Mouse (Mus musculus) liver, embryonic 14.5 days (tissue): ENCODE measurements around the gene Yap1. TPM values are rescaled to one million over a fixed set of nuclear protein-coding genes. Genes with fewer than 3 reads are reported as not detected.

Experiments used
- ATAC-seq: fragments of 200-750 bp; cut with Nextera tagmentation; 2 replicates; pipeline ENCODE4 v1.8.0; 2017; ENCODE audit warnings: moderate number of reproducible peaks, mild to moderate bottlenecking, moderate library complexity; ENCODE audit not compliant: insufficient read depth
- DNase-seq, 3 experiments: peaks; one replicate each; pipeline ENCODE4 v3.0.0-alpha.2; 2012 to 2013; ENCODE audit warnings: low read depth in 3 of 3, low spot score in 3 of 3
- H3K27ac ChIP-seq: fragments of 300-500 bp; sonication (generic); 2 replicates; pipeline ENCODE4 v1.5.1; 2014; ENCODE audit warnings: moderate library complexity, mild to moderate bottlenecking, control low read depth, inconsistent platforms
- H3K27me3 ChIP-seq: fragments of 300-500 bp; sonication (generic); 2 replicates; pipeline ENCODE4 v1.6.1; 2014; ENCODE audit warnings: mild to moderate bottlenecking, low read length, moderate library complexity; ENCODE audit not compliant: control insufficient read depth, insufficient read depth
- H3K36me3 ChIP-seq: fragments of 300-500 bp; sonication (generic); replicated peaks from 2 replicates; pipeline ENCODE4 v1.6.1; 2014; ENCODE audit warnings: low read depth; ENCODE audit not compliant: control insufficient read depth, insufficient read depth
- H3K4me1 ChIP-seq, 2 experiments: fragments of 200-500 bp in 1 of 2; fragments of 300-500 bp in 1 of 2; sonication (generic) in 1 of 2; replicated peaks; 2 replicates each; pipeline ENCODE4 v1.6.1; 2012 to 2014; ENCODE audit warnings: antibody characterized with exemption in 1 of 2, inconsistent platforms in 1 of 2, low read length in 1 of 2; ENCODE audit not compliant: control insufficient read depth in 2 of 2, insufficient read depth in 2 of 2
- H3K4me2 ChIP-seq: fragments of 300-500 bp; sonication (generic); 2 replicates; pipeline ENCODE4 v1.6.1; 2014; ENCODE audit warnings: low read depth, mild to moderate bottlenecking, control low read depth, moderate library complexity
- H3K4me3 ChIP-seq, 2 experiments: fragments of 200-500 bp in 1 of 2; fragments of 300-500 bp in 1 of 2; sonication (generic) in 1 of 2; 2 replicates each; pipeline ENCODE4 v1.5.1; 2012 to 2014; ENCODE audit warnings: low read depth in 2 of 2, low read length in 2 of 2, mild to moderate bottlenecking in 2 of 2, control low read depth in 1 of 2, inconsistent platforms in 1 of 2, moderate library complexity in 1 of 2; ENCODE audit not compliant: insufficient read depth in 1 of 2
- H3K9ac ChIP-seq: fragments of 300-500 bp; sonication (generic); replicated peaks from 2 replicates; pipeline ENCODE4 v1.6.1; 2014; ENCODE audit warnings: mild to moderate bottlenecking, control low read depth, moderate library complexity
- H3K9me3 ChIP-seq: fragments of 300-500 bp; sonication (generic); 2 replicates; pipeline ENCODE4 v1.6.1; 2016; ENCODE audit warnings: low read length, mixed read lengths; ENCODE audit not compliant: control insufficient read depth
- CTCF ChIP-seq: IDR thresholded peaks from 2 replicates; pipeline ENCODE4 v1.5.1; 2016; ENCODE audit warnings: antibody characterized with exemption, low read depth, control low read depth
- EP300 ChIP-seq: IDR thresholded peaks from 2 replicates; pipeline ENCODE4 v1.6.1; 2016; ENCODE audit warnings: antibody characterized with exemption, low read depth
- WGBS: fragments of 180-500 bp; shearing (Covaris S2); extraction: QIAGEN DNeasy Blood & Tissue Kit; methylation state at CpG from one replicate; pipeline ENCODE4 v1.1.7; 2014; ENCODE audit not compliant: insufficient replicate concordance; 5-methylcytosine and 5-hydroxymethylcytosine counted together
- polyA plus RNA-seq, 2 experiments: library from polyadenylated mRNA; depleted of rRNA in 1 of 2; stranded (reverse) in 1 of 2; unstranded in 1 of 2; fragments of >200 nt; fragmentation: Nextera tagmentation in 1 of 2; extraction: Ambion mirVana in 1 of 2; gene quantifications; 2 replicates each; pipeline versions ENCODE4 v1.2.1 to v1.2.3; 2012 to 2014

The Yap1 gene
- polyA plus RNA-seq, 2 experiments, result 2.9 to 4.1 TPM

DNA sequence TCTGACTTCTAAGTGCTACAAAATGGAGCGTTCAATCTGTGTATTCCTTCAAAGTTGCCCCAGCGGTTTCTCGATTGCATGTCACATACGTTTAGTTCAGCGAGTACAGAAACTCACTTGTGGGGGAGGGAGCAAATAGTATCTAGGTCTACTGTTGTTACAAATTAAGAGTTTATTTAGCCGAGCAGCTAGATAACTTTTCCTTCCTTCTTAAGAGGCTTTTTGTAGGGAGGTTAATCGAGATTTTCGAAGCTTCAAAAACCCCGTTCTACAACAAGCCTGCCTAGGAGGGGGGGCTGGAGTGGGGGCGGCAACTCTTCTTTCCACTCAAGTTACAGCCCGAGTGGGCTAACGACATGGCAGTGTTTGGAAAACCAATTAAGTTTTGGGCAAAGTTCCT lies 1.6 kb downstream of the Yap1 start:
- no peaks in the 10 kb centered on the region for H3K9me3 ChIP-seq
- H3K9ac ChIP-seq, result no peak overlapping the region; the same call in 1 of the 2 replicates
- DNase-seq, result no peak
- TF ChIP-seq EP300 (no peak), CTCF (no peak)
- H3K27me3 ChIP-seq, result peaks cover 55% of the 10 kb centered on the region
- WGBS, result 9% methylated on average over 12 of the region's 12 CpGs
- H3K4me1 ChIP-seq, result no peaks in the 10 kb centered on the region
- H3K36me3 ChIP-seq, result no peaks in the 10 kb centered on the region
- ATAC-seq, result no peak
- no peak overlapping the region for H3K27ac ChIP-seq
- peak overlapping the region; percentile 42 to 56 for H3K4me3 ChIP-seq
- peak overlapping the region; percentile 49 for H3K4me2 ChIP-seq

DNA sequence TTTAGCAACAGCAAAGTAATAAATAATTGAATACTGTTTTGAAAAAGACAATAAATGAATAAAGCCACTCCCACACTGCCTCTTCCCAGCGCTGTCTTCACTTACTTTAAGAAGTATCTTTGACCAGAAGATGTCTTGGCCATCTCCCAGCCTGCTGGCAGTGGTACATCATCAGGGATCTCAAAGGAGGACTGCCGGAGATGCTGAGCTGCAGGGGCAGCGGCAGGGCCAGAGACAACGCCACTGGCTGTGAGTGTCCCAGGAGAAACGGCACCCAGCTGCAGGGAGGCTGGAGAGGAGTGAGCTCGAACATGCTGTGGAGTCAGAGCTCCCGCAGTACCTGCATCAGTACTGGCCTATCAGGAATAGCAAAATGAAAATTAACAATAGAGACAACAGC lies 3.0 kb downstream of the Yap1 start:
- Histone ChIP-seq H3K36me3 (no peaks in the 10 kb centered on the region), H3K27ac (no peak overlapping the region), H3K9ac (no peak overlapping the region), H3K27me3 (peaks cover 50% of the 10 kb centered on the region), H3K9me3 (no peaks in the 10 kb centered on the region), H3K4me2 (no peak overlapping the region), H3K4me1 (no peaks in the 10 kb centered on the region), H3K4me3 (no peak overlapping the region)
- 70% methylated on average over 7 of the region's 7 CpGs for WGBS
- ATAC-seq (no peak), DNase-seq (no peak)
- TF ChIP-seq CTCF (no peak), EP300 (no peak)

DNA sequence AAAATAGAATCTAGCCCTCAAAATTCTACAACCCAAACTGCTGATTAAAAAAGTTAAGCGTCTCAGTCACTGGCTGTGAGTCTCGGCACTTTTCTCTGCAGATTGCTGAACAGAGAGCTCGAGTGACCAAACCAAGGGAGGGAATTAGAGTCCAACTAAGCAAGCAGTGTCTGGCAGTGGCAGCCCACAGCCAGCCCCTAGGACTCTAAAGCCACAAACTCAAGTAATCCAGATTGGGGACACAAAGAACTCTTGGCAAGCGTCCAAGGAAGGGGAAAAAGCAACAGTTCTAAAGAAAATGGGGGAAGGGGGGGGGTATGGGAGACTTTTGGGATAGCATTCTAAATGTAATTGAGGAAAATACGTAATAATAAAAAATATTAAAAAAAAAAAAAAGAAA lies 10.1 kb downstream of the Yap1 start:
- no peak for DNase-seq
- Histone ChIP-seq H3K9ac (no peak overlapping the region), H3K27me3 (no peaks in the 10 kb centered on the region), H3K4me1 (peaks cover 0 to 2% of the 10 kb centered on the region in 2 experiments; a peak in 1 of 4 replicates), H3K4me2 (no peak overlapping the region), H3K36me3 (no peaks in the 10 kb centered on the region), H3K4me3 (no peak overlapping the region), H3K9me3 (no peaks in the 10 kb centered on the region), H3K27ac (no peak overlapping the region)
- no peak for TF ChIP-seq CTCF
- WGBS, result 52% methylated on average over 5 of the region's 5 CpGs
- no peak for ATAC-seq

DNA sequence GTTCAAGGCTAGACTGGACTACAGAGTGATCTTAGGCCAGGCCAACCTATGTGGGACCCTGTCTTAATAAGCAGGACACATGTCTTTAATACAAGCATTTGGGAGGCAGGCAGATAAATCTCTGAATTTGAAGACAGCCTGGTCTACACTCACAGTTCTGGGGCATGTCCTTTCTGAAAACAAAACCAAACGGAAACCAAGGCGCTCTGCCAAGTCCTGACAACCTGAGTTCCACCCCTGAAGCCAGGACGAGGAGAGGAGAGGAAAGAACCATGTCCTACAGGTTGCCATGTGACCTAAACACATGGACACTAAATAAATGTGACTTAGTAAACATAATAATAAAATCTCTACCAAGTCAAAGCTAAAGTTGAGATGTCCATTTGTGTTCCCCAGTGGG lies 11.7 kb downstream of the Yap1 start:
- ATAC-seq (no peak), DNase-seq (no peak)
- Histone ChIP-seq H3K27me3 (no peaks in the 10 kb centered on the region), H3K4me1 (peaks cover 0 to 2% of the 10 kb centered on the region in 2 experiments; a peak in 1 of 4 replicates), H3K4me2 (no peak overlapping the region), H3K9ac (no peak overlapping the region), H3K36me3 (no peaks in the 10 kb centered on the region), H3K27ac (no peak overlapping the region), H3K9me3 (no peaks in the 10 kb centered on the region), H3K4me3 (no peak overlapping the region)
- TF ChIP-seq EP300 (no peak), CTCF (no peak)
- 50% methylated on average over 3 of the region's 3 CpGs for WGBS

DNA sequence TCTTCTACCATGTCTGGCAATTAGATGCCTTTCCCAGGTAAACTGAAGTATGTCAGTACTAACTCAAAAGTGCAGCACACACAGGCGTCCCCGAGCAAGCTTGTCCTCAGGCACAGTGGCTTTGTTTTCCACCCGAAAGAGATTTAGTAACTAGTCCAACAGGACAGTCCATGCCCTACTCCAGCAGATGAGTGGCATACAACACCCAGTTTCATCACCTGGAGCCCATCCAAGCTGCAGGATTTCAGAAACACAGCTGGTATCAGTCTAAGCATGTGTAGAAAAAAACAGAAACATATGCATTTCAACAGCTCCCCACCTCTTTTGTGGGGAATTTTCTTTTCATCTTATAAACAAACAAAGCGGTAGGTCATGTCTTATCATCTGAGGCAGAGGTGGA lies 13.5 kb downstream of the Yap1 start:
- TF ChIP-seq CTCF, result no peak
- no peak for TF ChIP-seq EP300
- WGBS, result 52% methylated on average over 4 of the region's 4 CpGs

GRCm38 (mm10) chr9:7987119-7987518 lies 17.3 kb downstream of the Yap1 start:
- Histone ChIP-seq H3K4me2 (no peak overlapping the region), H3K27me3 (no peaks in the 10 kb centered on the region), H3K4me3 (no peak overlapping the region), H3K9ac (no peak overlapping the region), H3K4me1 (peaks cover 0 to 2% of the 10 kb centered on the region in 2 experiments; a peak in 1 of 4 replicates), H3K36me3 (no peaks in the 10 kb centered on the region), H3K9me3 (no peaks in the 10 kb centered on the region), H3K27ac (no peak overlapping the region)
- WGBS, result 47% methylated on average over 5 of the region's 5 CpGs
- no peak for DNase-seq
- no peak for ATAC-seq
- no peak for TF ChIP-seq CTCF
- no peak for TF ChIP-seq EP300

More for the DNA sequence above, 13.5 kb downstream of the Yap1 start:
- Histone ChIP-seq H3K9ac (no peak overlapping the region), H3K4me3 (no peak overlapping the region), H3K4me1 (peaks cover 0 to 2% of the 10 kb centered on the region in 2 experiments; a peak in 1 of 4 replicates), H3K27ac (no peak overlapping the region), H3K9me3 (no peaks in the 10 kb centered on the region), H3K4me2 (no peak overlapping the region), H3K36me3 (no peaks in the 10 kb centered on the region), H3K27me3 (no peaks in the 10 kb centered on the region)
- DNase-seq (no peak), ATAC-seq (no peak)
